Mouse (Mus musculus) urinary bladder, postnatal 36 days (tissue): ENCODE results near the gene Cbx3.
A peak's percentile ranks its signal among the peaks of the same experiment; 100 is the strongest.

Source experiments
- DNase-seq, 2 experiments: peaks; one replicate each; pipeline ENCODE4 v3.0.0; 2022; ENCODE audit warnings: low spot score in 2 of 2, mixed read lengths in 1 of 2

Gene Cbx3

GRCm38 (mm10) chr6:51470311-51471178 is at the start of gene Cbx3:
TSS of gene Cbx3 (plus strand) at chr6:51470360.
- peak; percentile 56 to 60 for DNase-seq

- no peak for DNase-seq
These were observed 46.6 kb upstream of the Cbx3 start for GRCm38 (mm10) chr6:51423466-51424122.

- DNase-seq: no peak
These were observed 45.6 kb upstream of the Cbx3 start for GRCm38 (mm10) chr6:51424537-51424936.

GRCm38 (mm10) chr6:51432535-51433397 is 37.4 kb upstream of the Cbx3 start, which contains the start of gene Nfe2l3:
TSS of gene Nfe2l3 (plus strand) at chr6:51432670.
- peak; percentile 57 to 81 for DNase-seq

GRCm38 (mm10) chr6:51434270-51434669 is 35.9 kb upstream of the Cbx3 start:
- DNase-seq: peak in 1 of 2 experiments; percentile 13

- DNase-seq: peak; percentile 27 to 65
These were observed 32.5 kb upstream of the Cbx3 start for GRCm38 (mm10) chr6:51437665-51438064.

- no peak for DNase-seq
These were observed 31.3 kb upstream of the Cbx3 start for GRCm38 (mm10) chr6:51438826-51439330.

GRCm38 (mm10) chr6:51442191-51442835 is 27.8 kb upstream of the Cbx3 start:
- no peak for DNase-seq

GRCm38 (mm10) chr6:51452927-51453503 is 17.1 kb upstream of the Cbx3 start:
- no peak for DNase-seq

GRCm38 (mm10) chr6:51454949-51455348 is 15.2 kb upstream of the Cbx3 start:
- DNase-seq: no peak

- no peak for DNase-seq
These were observed 14.0 kb upstream of the Cbx3 start for GRCm38 (mm10) chr6:51456198-51456597.

GRCm38 (mm10) chr6:51457283-51457682 is 12.9 kb upstream of the Cbx3 start:
- DNase-seq: no peak

- DNase-seq: no peak
These were observed 12.3 kb upstream of the Cbx3 start for GRCm38 (mm10) chr6:51457770-51458387.

- DNase-seq: no peak
These were observed 11.2 kb upstream of the Cbx3 start for GRCm38 (mm10) chr6:51458925-51459312.

GRCm38 (mm10) chr6:51459313-51460020 is 10.7 kb upstream of the Cbx3 start:
- no peak for DNase-seq

GRCm38 (mm10) chr6:51460021-51460360 is 10.2 kb upstream of the Cbx3 start:
- no peak for DNase-seq

GRCm38 (mm10) chr6:51460363-51460762 is 9.8 kb upstream of the Cbx3 start:
- DNase-seq: no peak

- DNase-seq: no peak
These were observed 2.5 kb upstream of the Cbx3 start for GRCm38 (mm10) chr6:51467649-51468048.

GRCm38 (mm10) chr6:51468891-51469561 is 1.1 kb upstream of the Cbx3 start:
- peak; percentile 73 to 78 for DNase-seq
